Mouse (Mus musculus) spleen, adult 2 months (tissue): ENCODE measurements around the gene Prcd.

Experiments used
- CTCF ChIP-seq: fragments of 200-500 bp; IDR thresholded peaks from 2 replicates; pipeline ENCODE4 v1.5.1; 2011; ENCODE audit warnings: mild to moderate bottlenecking, inconsistent platforms; ENCODE audit not compliant: insufficient read depth, insufficient read length, insufficient replicate concordance; ENCODE audit errors: extremely low read depth
- POLR2A ChIP-seq: fragments of 200-500 bp; IDR thresholded peaks from 2 replicates; pipeline ENCODE4 v1.6.1; 2011; ENCODE audit warnings: low read depth, low read length, inconsistent platforms

DNA sequence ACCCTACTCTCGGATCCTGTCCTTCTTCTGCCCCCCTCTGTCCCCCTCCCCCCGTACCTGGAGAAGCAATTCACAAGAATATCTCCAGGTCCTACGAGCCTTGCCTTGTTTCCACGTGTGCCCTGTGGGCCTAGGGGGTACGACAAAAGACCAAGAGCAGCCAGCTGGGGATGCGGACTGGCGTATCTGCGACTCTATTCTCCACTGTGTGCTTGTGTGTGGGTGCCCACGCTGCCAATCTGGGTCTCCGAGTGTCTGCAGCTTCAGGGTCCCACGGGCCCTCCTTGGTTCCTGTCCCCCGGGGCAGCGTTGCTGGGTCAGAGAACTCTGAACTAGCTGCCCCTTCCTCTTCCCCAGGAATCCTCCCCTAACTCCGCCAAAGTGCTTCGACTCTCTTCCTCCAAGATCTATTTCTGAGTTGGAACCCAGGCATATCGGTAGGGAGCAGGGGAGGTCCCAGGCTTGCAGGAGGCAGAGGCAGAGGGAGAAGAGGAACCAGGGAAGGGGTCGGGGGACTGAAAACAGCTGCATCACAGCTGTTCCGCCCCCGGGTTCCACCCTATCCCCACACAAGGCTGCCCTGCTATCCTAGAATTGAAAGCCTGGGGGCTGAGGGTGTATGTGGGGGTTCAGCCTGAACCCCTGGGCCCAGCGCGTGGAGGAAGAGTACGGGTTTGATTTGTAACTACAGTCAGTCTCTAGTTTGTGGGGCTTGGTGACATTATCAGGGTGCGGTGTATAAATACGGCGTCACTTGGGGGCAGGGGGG lies 820 bp upstream of the Prcd start:
- no peak for TF ChIP-seq POLR2A
- TF ChIP-seq CTCF: no peak
